24 mouse cellular contexts compared by ENCODE assay signal in genomic region chr3:94665060-94665802, GRCm38 (mm10). TPM values are rescaled to one million over a fixed set of nuclear protein-coding genes. Genes with fewer than 3 reads are reported as not detected.
DNase-seq lines count a peak whose midpoint lies in the region; ATAC-seq and TF ChIP-seq lines count a peak whose summit lies in the region.
"Not testable (repeated sequence)": the region's sequence is repeated elsewhere in the genome, so short reads cannot be mapped to it uniquely, and the experiment has no call there.
"Had no signal": no experiment of that assay in that cellular context is flagged by ENCODE, and none has a peak within 500 bp of the region (broad histone marks: within the 10 kb centered on the region; RNA-seq: fewer than 3 reads in every experiment).

No protein-coding gene starts in this region.

- H3K27ac ChIP-seq in heart, embryonic 11.5 days (ENCODE audit: low read depth, low read length), result peak overlapping the region; percentile 64; the same call in 1 of the 2 replicates
- not testable (repeated sequence) for H3K27ac ChIP-seq in intestine, postnatal 0 days (ENCODE audit: low read depth, low read length); left cerebral cortex, adult 2 months
- H3K27ac ChIP-seq in liver, embryonic 16.5 days (ENCODE audit: low read length), result peak overlapping the region; percentile 79

- H3K27me3 ChIP-seq in heart, embryonic 11.5 days (ENCODE audit: control insufficient read depth, insufficient read depth, low read length); intestine, postnatal 0 days (replicated peaks; ENCODE audit: control insufficient read depth, insufficient read depth, low read length); liver, embryonic 16.5 days (ENCODE audit: control insufficient read depth, insufficient read depth, low read depth, low read length): not testable (repeated sequence)

- peak; percentile 37 for DNase-seq in c-Kit-positive CD71-positive TER-119-positive erythroid progenitor cells, embryonic 14.5 days (ENCODE audit: low spot score)
- DNase-seq in left cerebral cortex, adult 2 months (ENCODE audit: extremely low spot score in 1 of 2, low spot score in 2 of 2), result not testable (repeated sequence)

- not testable (repeated sequence) for H3K36me3 ChIP-seq in heart, embryonic 11.5 days (ENCODE audit: control insufficient read depth, insufficient read depth, low read length); intestine, postnatal 0 days (ENCODE audit: control insufficient read depth, insufficient read depth); liver, embryonic 16.5 days (ENCODE audit: control insufficient read depth, insufficient read depth)

- H3K9me3 ChIP-seq in heart, embryonic 11.5 days (replicated peaks; ENCODE audit: control insufficient read depth, low read length); intestine, postnatal 0 days (ENCODE audit: control insufficient read depth); liver, embryonic 16.5 days (replicated peaks; ENCODE audit: control insufficient read depth, low read length): not testable (repeated sequence)

- peak; percentile 78 for ATAC-seq in frontal cortex, adult (ENCODE audit: low TSS enrichment)
- ATAC-seq in heart, embryonic 11.5 days (replicated peaks; ENCODE audit: insufficient number of reproducible peaks, low FRiP score, low TSS enrichment), result peak; percentile 51
- not testable (repeated sequence) for ATAC-seq in intestine, postnatal 0 days
- peak; percentile 84 for ATAC-seq in liver, embryonic 16.5 days (ENCODE audit: low read depth)
- 0 out of 2 replicates have a peak, but pooled peaks have one; percentile 43 for ATAC-seq in megakaryocyte-erythroid progenitor cell, adult 5-6 weeks (replicated peaks; ENCODE audit: low FRiP score, low TSS enrichment, poor library complexity, severe bottlenecking)

- H3K9ac ChIP-seq in heart, embryonic 11.5 days (ENCODE audit: low read depth, low read length); intestine, postnatal 0 days (ENCODE audit: low read depth, low read length); liver, embryonic 16.5 days (ENCODE audit: low read depth, low read length): not testable (repeated sequence)

- H3K4me1 ChIP-seq in heart, embryonic 11.5 days (ENCODE audit: control insufficient read depth, insufficient read depth, low read length); intestine, postnatal 0 days (replicated peaks; ENCODE audit: control insufficient read depth, insufficient read depth, low read length); liver, embryonic 16.5 days (ENCODE audit: control insufficient read depth, low read depth, low read length): not testable (repeated sequence)

- not testable (repeated sequence) for H3K4me3 ChIP-seq in heart, embryonic 11.5 days (ENCODE audit: low read depth, low read length); intestine, postnatal 0 days (ENCODE audit: low read depth, low read length); left cerebral cortex, adult 2 months; liver, embryonic 16.5 days (ENCODE audit: low read depth, low read length)

- intact Hi-C loops in left cerebral cortex, adult 2 months (cut with DNase I), result not testable (repeated sequence)

- WGBS in heart, embryonic 11.5 days (ENCODE audit: insufficient replicate concordance), result 35% methylated on average over 3 of the region's 5 CpGs
- 67% methylated on average over 3 of the region's 5 CpGs for WGBS in intestine, postnatal 0 days
- WGBS in liver, embryonic 16.5 days (ENCODE audit: insufficient replicate concordance), result 16% methylated on average over 3 of the region's 5 CpGs

- H3K4me2 ChIP-seq in heart, embryonic 11.5 days; intestine, postnatal 0 days (replicated peaks; ENCODE audit: low read depth): not testable (repeated sequence)
- peak overlapping the region; percentile 56 for H3K4me2 ChIP-seq in liver, embryonic 16.5 days (ENCODE audit: low read depth, low read length)

- peak; percentile 42 for TF ChIP-seq CTCF in intestine, postnatal 0 days (IDR thresholded peaks at IDR 0.05; ENCODE audit: low read depth)
- TF ChIP-seq CTCF in left cerebral cortex, adult 2 months (IDR thresholded peaks at IDR 0.05), result peak; percentile 23

RNA-seq across cellular contexts. Expression of gene Tuft1, which starts 6.6 kb away (rescaled TPM):
- polyA plus RNA-seq in heart, embryonic 11.5 days (2014; fragmentation: Nextera tagmentation; extraction: Ambion mirVana), result 8.7 and 10.5 TPM in 2 replicates
- polyA plus RNA-seq in intestine, postnatal 0 days (2015; fragmentation: Nextera tagmentation; extraction: Ambion mirVana), result 10.9 and 12.0 TPM in 2 replicates
- 1 to 10 TPM; 1.8 to 1.9 TPM for total RNA-seq in left cerebral cortex, adult 2 months (2021)
- 13.2 and 13.3 TPM in 2 replicates for polyA plus RNA-seq in liver, embryonic 16.5 days (2015; fragmentation: Nextera tagmentation; extraction: Ambion mirVana)
- total RNA-seq in megakaryocyte-erythroid progenitor cell, adult 5-6 weeks (2014; fragmentation: Nextera tagmentation), result 6.6 and 6.7 TPM in 2 replicates
- total RNA-seq in megakaryocyte-erythroid progenitor cell, adult 5-6 weeks (2017), result 7.4 and 10.4 TPM in 2 replicates

RNA-seq across cellular contexts. Expression of gene Gm10972, which starts 22.3 kb away (rescaled TPM):
- not detected in 2 replicates for polyA plus RNA-seq in heart, embryonic 11.5 days (2014; fragmentation: Nextera tagmentation; extraction: Ambion mirVana)
- not detected in 2 replicates for polyA plus RNA-seq in intestine, postnatal 0 days (2015; fragmentation: Nextera tagmentation; extraction: Ambion mirVana)
- total RNA-seq in left cerebral cortex, adult 2 months (2021), result not detected
- polyA plus RNA-seq in liver, embryonic 16.5 days (2015; fragmentation: Nextera tagmentation; extraction: Ambion mirVana), result not detected in 2 replicates
- total RNA-seq in megakaryocyte-erythroid progenitor cell, adult 5-6 weeks (2014; fragmentation: Nextera tagmentation), result not detected in 2 replicates
- total RNA-seq in megakaryocyte-erythroid progenitor cell, adult 5-6 weeks (2017), result not detected in 2 replicates
- total RNA-seq: adrenal gland, postnatal 10 days; forebrain, postnatal 0 days; gastrocnemius, postnatal 36 days; heart, postnatal 25 days; left cerebral cortex, adult 18-20 months; left cerebral cortex, postnatal 36 days; midbrain, postnatal 0 days had no signal
- polyA plus RNA-seq: embryonic facial prominence, embryonic 15.5 days; forebrain, embryonic 11.5 days; forebrain, postnatal 0 days; heart, embryonic 14.5 days; hindbrain, embryonic 12.5 days; limb, embryonic 14.5 days; lung, embryonic 15.5 days; macrophage; midbrain, embryonic 11.5 days; midbrain, postnatal 0 days; neural tube, embryonic 14.5 days; stomach, embryonic 14.5 days had no signal

RNA-seq across cellular contexts. Expression of gene Selenbp2, which starts 28.1 kb away (rescaled TPM):
- 0.72 and 2.0 TPM in 2 replicates for polyA plus RNA-seq in heart, embryonic 11.5 days (2014; fragmentation: Nextera tagmentation; extraction: Ambion mirVana)
- polyA plus RNA-seq in intestine, postnatal 0 days (2015; fragmentation: Nextera tagmentation; extraction: Ambion mirVana), result 2.7 and 2.9 TPM in 2 replicates
- total RNA-seq in left cerebral cortex, adult 2 months (2021), result 1 to 10 TPM in 1 of 2 experiments, not detected in 1; 1.1 TPM
- polyA plus RNA-seq in liver, embryonic 16.5 days (2015; fragmentation: Nextera tagmentation; extraction: Ambion mirVana), result 93.0 and 115 TPM in 2 replicates
- total RNA-seq in megakaryocyte-erythroid progenitor cell, adult 5-6 weeks (2014; fragmentation: Nextera tagmentation), result 0.74 and 7.0 TPM in 2 replicates
- total RNA-seq in megakaryocyte-erythroid progenitor cell, adult 5-6 weeks (2017), result 1.1 TPM in 1 of 2 replicates, not detected in the other
- total RNA-seq: left cerebral cortex, postnatal 36 days had no signal
- polyA plus RNA-seq: forebrain, embryonic 11.5 days; hindbrain, embryonic 12.5 days; midbrain, embryonic 11.5 days had no signal

Comparison
In these comparisons a context has a peak if more than half of its experiments do, and no peak if none do; other contexts are left out.
1. RNA of gene Selenbp2, which starts 28.1 kb away (polyA plus RNA-seq): 93.0 to 115 TPM in liver, embryonic 16.5 days; 2.7 to 2.9 TPM in intestine, postnatal 0 days and 0.72 to 2.0 TPM in heart, embryonic 11.5 days; every median in the first group is over 10 times any median in the second.